Mouse (Mus musculus): ENCODE data around the gene D11Wsu47e. TPM values are rescaled to one million over a fixed set of nuclear protein-coding genes. Genes with fewer than 3 reads are reported as not detected.

The D11Wsu47e gene
- polyA plus RNA-seq, 1 experiment from 2014 or later, result 20.0 TPM

- H3K27ac ChIP-seq (replicated peaks in 1 of 2; ENCODE audit: control insufficient read depth in 1 of 2, insufficient read depth in 1 of 2, low read depth in 2 of 2, low read length in 2 of 2), result no peak overlapping the region
- ATAC-seq (ENCODE audit: insufficient number of reproducible peaks, insufficient read depth, low FRiP score, low read depth), result no peak
- WGBS, result 69% methylated on average over 22 of the region's 22 CpGs
- H3K9me3 ChIP-seq (ENCODE audit: control insufficient read depth, low read length), result no peaks in the 10 kb centered on the region
- no peak overlapping the region for H3K4me3 ChIP-seq (ENCODE audit: control insufficient read depth in 1 of 2, insufficient read depth in 1 of 2, low read depth in 1 of 2, low read length in 2 of 2)
- peaks cover 46% of the 10 kb centered on the region for H3K36me3 ChIP-seq (ENCODE audit: control insufficient read depth, insufficient read depth, low read length)
- no peak overlapping the region for H3K9ac ChIP-seq (ENCODE audit: low read length)
- peaks cover 4 to 14% of the 10 kb centered on the region in 2 experiments for H3K4me1 ChIP-seq (ENCODE audit: control insufficient read depth in 2 of 2, insufficient read depth in 2 of 2, low read length in 2 of 2)
- H3K4me2 ChIP-seq (ENCODE audit: low read length), result no peak overlapping the region
- H3K27me3 ChIP-seq (ENCODE audit: control insufficient read depth, insufficient read depth, low read length), result no peaks in the 10 kb centered on the region
These were observed 32.9 kb upstream of the D11Wsu47e start for GRCm38 (mm10) chr11:113651206-113651906.

GRCm38 (mm10) chr11:113651907-113652273 is 32.3 kb upstream of the D11Wsu47e start:
- Histone ChIP-seq H3K4me3 (ENCODE audit: control insufficient read depth in 1 of 2, insufficient read depth in 1 of 2, low read depth in 1 of 2, low read length in 2 of 2) (no peak overlapping the region), H3K36me3 (ENCODE audit: control insufficient read depth, insufficient read depth, low read length) (peaks cover 51% of the 10 kb centered on the region), H3K4me2 (ENCODE audit: low read length) (no peak overlapping the region), H3K4me1 (ENCODE audit: control insufficient read depth in 2 of 2, insufficient read depth in 2 of 2, low read length in 2 of 2) (peaks cover 4 to 14% of the 10 kb centered on the region in 2 experiments), H3K9ac (ENCODE audit: low read length) (no peak overlapping the region), H3K27ac (replicated peaks in 1 of 2; ENCODE audit: control insufficient read depth in 1 of 2, insufficient read depth in 1 of 2, low read depth in 2 of 2, low read length in 2 of 2) (no peak overlapping the region), H3K9me3 (ENCODE audit: control insufficient read depth, low read length) (no peaks in the 10 kb centered on the region), H3K27me3 (ENCODE audit: control insufficient read depth, insufficient read depth, low read length) (no peaks in the 10 kb centered on the region)
- 55% methylated on average over 8 of the region's 8 CpGs for WGBS
- no peak for ATAC-seq (ENCODE audit: insufficient number of reproducible peaks, insufficient read depth, low FRiP score, low read depth)

GRCm38 (mm10) chr11:113652516-113652915 is 31.7 kb upstream of the D11Wsu47e start:
- Histone ChIP-seq H3K4me2 (ENCODE audit: low read length) (no peak overlapping the region), H3K9ac (ENCODE audit: low read length) (no peak overlapping the region), H3K27me3 (ENCODE audit: control insufficient read depth, insufficient read depth, low read length) (no peaks in the 10 kb centered on the region), H3K4me3 (ENCODE audit: control insufficient read depth in 1 of 2, insufficient read depth in 1 of 2, low read depth in 1 of 2, low read length in 2 of 2) (no peak overlapping the region), H3K27ac (replicated peaks in 1 of 2; ENCODE audit: control insufficient read depth in 1 of 2, insufficient read depth in 1 of 2, low read depth in 2 of 2, low read length in 2 of 2) (no peak overlapping the region), H3K9me3 (ENCODE audit: control insufficient read depth, low read length) (no peaks in the 10 kb centered on the region), H3K4me1 (ENCODE audit: control insufficient read depth in 2 of 2, insufficient read depth in 2 of 2, low read length in 2 of 2) (peaks cover 4 to 14% of the 10 kb centered on the region in 2 experiments), H3K36me3 (ENCODE audit: control insufficient read depth, insufficient read depth, low read length) (peaks cover 57% of the 10 kb centered on the region)
- WGBS, result 94% methylated on average over 6 of the region's 6 CpGs
- ATAC-seq (ENCODE audit: insufficient number of reproducible peaks, insufficient read depth, low FRiP score, low read depth), result no peak

GRCm38 (mm10) chr11:113654105-113654504 is 30.1 kb upstream of the D11Wsu47e start:
- Histone ChIP-seq H3K27me3 (ENCODE audit: control insufficient read depth, insufficient read depth, low read length) (no peaks in the 10 kb centered on the region), H3K4me1 (ENCODE audit: control insufficient read depth in 2 of 2, insufficient read depth in 2 of 2, low read length in 2 of 2) (peaks cover 0 to 9% of the 10 kb centered on the region in 2 experiments; a peak in 2 of 4 replicates), H3K4me3 (ENCODE audit: control insufficient read depth in 1 of 2, insufficient read depth in 1 of 2, low read depth in 1 of 2, low read length in 2 of 2) (no peak overlapping the region), H3K4me2 (ENCODE audit: low read length) (no peak overlapping the region), H3K27ac (replicated peaks in 1 of 2; ENCODE audit: control insufficient read depth in 1 of 2, insufficient read depth in 1 of 2, low read depth in 2 of 2, low read length in 2 of 2) (no peak overlapping the region), H3K36me3 (ENCODE audit: control insufficient read depth, insufficient read depth, low read length) (peaks cover 73% of the 10 kb centered on the region), H3K9me3 (ENCODE audit: control insufficient read depth, low read length) (no peaks in the 10 kb centered on the region), H3K9ac (ENCODE audit: low read length) (no peak overlapping the region)
- no peak for ATAC-seq (ENCODE audit: insufficient number of reproducible peaks, insufficient read depth, low FRiP score, low read depth)
- 92% methylated on average over 15 of the region's 15 CpGs for WGBS

GRCm38 (mm10) chr11:113654561-113655270 is 29.5 kb upstream of the D11Wsu47e start:
- no peak for ATAC-seq (ENCODE audit: insufficient number of reproducible peaks, insufficient read depth, low FRiP score, low read depth)
- WGBS, result 81% methylated on average over 18 of the region's 18 CpGs
- no peak overlapping the region for H3K27ac ChIP-seq (replicated peaks in 1 of 2; ENCODE audit: control insufficient read depth in 1 of 2, insufficient read depth in 1 of 2, low read depth in 2 of 2, low read length in 2 of 2)
- H3K4me3 ChIP-seq (ENCODE audit: control insufficient read depth in 1 of 2, insufficient read depth in 1 of 2, low read depth in 1 of 2, low read length in 2 of 2), result no peak overlapping the region
- H3K4me1 ChIP-seq (ENCODE audit: control insufficient read depth in 2 of 2, insufficient read depth in 2 of 2, low read length in 2 of 2), result peaks cover 0 to 9% of the 10 kb centered on the region in 2 experiments; a peak in 2 of 4 replicates
- H3K9me3 ChIP-seq (ENCODE audit: control insufficient read depth, low read length), result no peaks in the 10 kb centered on the region
- H3K36me3 ChIP-seq (ENCODE audit: control insufficient read depth, insufficient read depth, low read length), result peaks cover 79% of the 10 kb centered on the region
- H3K27me3 ChIP-seq (ENCODE audit: control insufficient read depth, insufficient read depth, low read length), result no peaks in the 10 kb centered on the region
- H3K9ac ChIP-seq (ENCODE audit: low read length), result no peak overlapping the region
- H3K4me2 ChIP-seq (ENCODE audit: low read length), result no peak overlapping the region

- Histone ChIP-seq H3K4me2 (ENCODE audit: low read length) (no peak overlapping the region), H3K36me3 (ENCODE audit: control insufficient read depth, insufficient read depth, low read length) (peaks cover 97% of the 10 kb centered on the region), H3K4me1 (ENCODE audit: control insufficient read depth in 2 of 2, insufficient read depth in 2 of 2, low read length in 2 of 2) (no peaks in the 10 kb centered on the region), H3K9ac (ENCODE audit: low read length) (no peak overlapping the region), H3K9me3 (ENCODE audit: control insufficient read depth, low read length) (no peaks in the 10 kb centered on the region), H3K4me3 (ENCODE audit: control insufficient read depth in 1 of 2, insufficient read depth in 1 of 2, low read depth in 1 of 2, low read length in 2 of 2) (no peak overlapping the region), H3K27ac (replicated peaks in 1 of 2; ENCODE audit: control insufficient read depth in 1 of 2, insufficient read depth in 1 of 2, low read depth in 2 of 2, low read length in 2 of 2) (no peak overlapping the region), H3K27me3 (ENCODE audit: control insufficient read depth, insufficient read depth, low read length) (no peaks in the 10 kb centered on the region)
- 85% methylated on average over 8 of the region's 8 CpGs for WGBS
- ATAC-seq (ENCODE audit: insufficient number of reproducible peaks, insufficient read depth, low FRiP score, low read depth), result no peak
These were observed 27.7 kb upstream of the D11Wsu47e start for GRCm38 (mm10) chr11:113656511-113656932.

- ATAC-seq (ENCODE audit: insufficient number of reproducible peaks, insufficient read depth, low FRiP score, low read depth), result no peak
- Histone ChIP-seq H3K9ac (ENCODE audit: low read length) (no peak overlapping the region), H3K27me3 (ENCODE audit: control insufficient read depth, insufficient read depth, low read length) (no peaks in the 10 kb centered on the region), H3K9me3 (ENCODE audit: control insufficient read depth, low read length) (no peaks in the 10 kb centered on the region), H3K4me1 (ENCODE audit: control insufficient read depth in 2 of 2, insufficient read depth in 2 of 2, low read length in 2 of 2) (no peaks in the 10 kb centered on the region), H3K4me2 (ENCODE audit: low read length) (no peak overlapping the region), H3K27ac (replicated peaks in 1 of 2; ENCODE audit: control insufficient read depth in 1 of 2, insufficient read depth in 1 of 2, low read depth in 2 of 2, low read length in 2 of 2) (no peak overlapping the region), H3K36me3 (ENCODE audit: control insufficient read depth, insufficient read depth, low read length) (peaks cover 100% of the 10 kb centered on the region), H3K4me3 (ENCODE audit: control insufficient read depth in 1 of 2, insufficient read depth in 1 of 2, low read depth in 1 of 2, low read length in 2 of 2) (no peak overlapping the region)
- 65% methylated on average over 4 of the region's 4 CpGs for WGBS
These were observed 27.0 kb upstream of the D11Wsu47e start for GRCm38 (mm10) chr11:113657221-113657620.
